Mouse (Mus musculus) kidney, embryonic 16.5 days (tissue): ENCODE results near the gene Pla2r1. TPM values are rescaled to one million over a fixed set of nuclear protein-coding genes. Genes with fewer than 3 reads are reported as not detected.

Experiments used
- ATAC-seq: fragments of 200-750 bp; cut with Nextera tagmentation; 2 replicates; pipeline ENCODE4 v1.8.0; 2017; ENCODE audit warnings: moderate TSS enrichment; ENCODE audit not compliant: low FRiP score, low TSS enrichment
- H3K27ac ChIP-seq: fragments of 300-500 bp; sonication (generic); 2 replicates; pipeline ENCODE4 v1.5.1; 2014; ENCODE audit warnings: low read length
- H3K27me3 ChIP-seq: fragments of 300-500 bp; sonication (generic); 2 replicates; pipeline ENCODE4 v1.6.1; 2014; ENCODE audit warnings: low read length, control low read depth, mixed read lengths; ENCODE audit not compliant: insufficient read depth
- H3K36me3 ChIP-seq: fragments of 300-500 bp; sonication (generic); 2 replicates; pipeline ENCODE4 v1.6.1; 2014; ENCODE audit warnings: low read length, control low read depth, mixed read lengths; ENCODE audit not compliant: insufficient read depth
- H3K4me1 ChIP-seq: fragments of 300-500 bp; sonication (generic); 2 replicates; pipeline ENCODE4 v1.6.1; 2014; ENCODE audit warnings: low read length, control low read depth, mixed read lengths; ENCODE audit not compliant: insufficient read depth
- H3K4me2 ChIP-seq: fragments of 300-500 bp; sonication (generic); replicated peaks from 2 replicates; pipeline ENCODE4 v1.6.1; 2014; ENCODE audit warnings: low read depth, low read length
- H3K4me3 ChIP-seq: fragments of 300-500 bp; sonication (generic); 2 replicates; pipeline ENCODE4 v1.5.1; 2014; ENCODE audit warnings: mild to moderate bottlenecking, low read length
- H3K9ac ChIP-seq: fragments of 300-500 bp; sonication (generic); replicated peaks from 2 replicates; pipeline ENCODE4 v1.6.1; 2014; ENCODE audit warnings: low read length
- H3K9me3 ChIP-seq: fragments of 300-500 bp; sonication (generic); 2 replicates; pipeline ENCODE4 v1.6.1; 2016; ENCODE audit warnings: low read length, control low read depth
- WGBS: fragments of 180-500 bp; shearing (Covaris S2); extraction: QIAGEN DNeasy Blood & Tissue Kit; methylation state at CpG from one replicate; pipeline ENCODE4 v1.1.7; 2014; 5-methylcytosine and 5-hydroxymethylcytosine counted together
- polyA plus RNA-seq: library from polyadenylated mRNA; unstranded; fragments of >200 nt; fragmentation: Nextera tagmentation; extraction: Ambion mirVana; gene quantifications from 2 replicates; pipeline ENCODE4 v1.2.1, GENCODE M21; 2015

The Pla2r1 gene
- polyA plus RNA-seq, 1 experiment from 2014 or later: 3.5 TPM

GRCm38 (mm10) chr2:60370188-60370587, 182.9 kb downstream of the Pla2r1 start:
- Histone ChIP-seq H3K4me1 (no peaks in the 10 kb centered on the region), H3K27ac (no peak overlapping the region), H3K36me3 (no peaks in the 10 kb centered on the region), H3K4me3 (no peak overlapping the region), H3K4me2 (no peak overlapping the region), H3K9ac (no peak overlapping the region), H3K27me3 (no peaks in the 10 kb centered on the region), H3K9me3 (no peaks in the 10 kb centered on the region)
- WGBS: 91% methylated on average over 5 of the region's 5 CpGs
- no peak for ATAC-seq

DNA sequence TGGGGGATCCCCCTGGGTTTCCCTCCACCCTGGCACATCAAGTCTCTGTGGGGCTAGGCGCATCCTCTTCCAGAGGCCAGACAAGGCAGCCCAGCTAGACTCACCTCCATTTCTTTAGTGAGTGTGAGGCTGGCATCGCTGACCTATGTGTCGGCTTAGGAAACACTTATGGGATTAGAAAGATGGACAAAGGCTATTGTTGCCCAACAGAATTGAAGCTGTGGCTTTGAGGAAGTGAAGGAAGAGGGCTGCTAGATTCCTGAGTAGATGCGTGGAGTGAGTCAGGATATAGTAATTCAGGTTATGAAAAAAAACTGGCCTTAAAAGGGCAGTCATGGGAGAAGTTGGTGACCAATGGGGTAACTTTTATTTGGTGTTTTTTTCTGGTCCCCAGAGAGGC, 183.7 kb downstream of the Pla2r1 start:
- Histone ChIP-seq H3K4me1 (peaks cover 2% of the 10 kb centered on the region; the same call in 1 of the 2 replicates), H3K27me3 (no peaks in the 10 kb centered on the region), H3K4me3 (no peak overlapping the region), H3K4me2 (no peak overlapping the region), H3K36me3 (no peaks in the 10 kb centered on the region), H3K9me3 (no peaks in the 10 kb centered on the region), H3K9ac (no peak overlapping the region), H3K27ac (no peak overlapping the region)
- no peak for ATAC-seq
- 89% methylated on average over 4 of the region's 4 CpGs for WGBS

DNA sequence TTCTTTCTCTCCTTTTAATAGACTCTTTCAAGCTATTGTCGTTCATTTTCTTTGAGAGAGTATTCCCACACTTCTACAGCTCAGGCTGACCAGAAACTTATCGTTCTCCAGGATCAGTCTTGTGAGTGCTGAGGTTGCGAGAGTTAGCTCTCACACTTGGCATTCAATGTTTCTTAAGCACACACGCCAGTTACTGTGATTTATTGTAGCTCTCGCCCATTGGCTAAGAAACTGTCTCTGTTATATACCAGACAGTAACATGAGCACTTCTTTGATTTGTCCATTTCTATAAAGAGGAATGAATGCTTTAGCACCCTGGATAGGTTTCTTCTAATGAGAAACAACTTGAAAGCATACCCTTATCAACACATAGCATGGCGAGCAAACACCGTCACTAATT, 185.2 kb downstream of the Pla2r1 start:
- Histone ChIP-seq H3K4me1 (peaks cover 2% of the 10 kb centered on the region; the same call in 1 of the 2 replicates), H3K9me3 (no peaks in the 10 kb centered on the region), H3K27me3 (no peaks in the 10 kb centered on the region), H3K36me3 (no peaks in the 10 kb centered on the region), H3K4me2 (no peak overlapping the region), H3K4me3 (no peak overlapping the region), H3K9ac (no peak overlapping the region), H3K27ac (no peak overlapping the region)
- ATAC-seq: no peak
- WGBS: 83% methylated on average over 7 of the region's 7 CpGs

Other genes starting within 250 kb of the Pla2r1 start
- 2.7 and 3.0 TPM in 2 replicates for gene Ly75, start 170.0 kb downstream of the Pla2r1 start, polyA plus RNA-seq
- 25.6 and 26.6 TPM in 2 replicates for gene Itgb6, start 169.3 kb upstream of the Pla2r1 start, polyA plus RNA-seq